Mouse (Mus musculus): ENCODE results near the gene Adgrl3. TPM values are rescaled to one million over a fixed set of nuclear protein-coding genes. Genes with fewer than 3 reads are reported as not detected.
A peak's percentile ranks its signal among the peaks of the same experiment; 100 is the strongest.

Adgrl3 gene
- total RNA-seq (2022): under 1 TPM; 0.35 to 0.58 (median 0.44) TPM

DNA sequence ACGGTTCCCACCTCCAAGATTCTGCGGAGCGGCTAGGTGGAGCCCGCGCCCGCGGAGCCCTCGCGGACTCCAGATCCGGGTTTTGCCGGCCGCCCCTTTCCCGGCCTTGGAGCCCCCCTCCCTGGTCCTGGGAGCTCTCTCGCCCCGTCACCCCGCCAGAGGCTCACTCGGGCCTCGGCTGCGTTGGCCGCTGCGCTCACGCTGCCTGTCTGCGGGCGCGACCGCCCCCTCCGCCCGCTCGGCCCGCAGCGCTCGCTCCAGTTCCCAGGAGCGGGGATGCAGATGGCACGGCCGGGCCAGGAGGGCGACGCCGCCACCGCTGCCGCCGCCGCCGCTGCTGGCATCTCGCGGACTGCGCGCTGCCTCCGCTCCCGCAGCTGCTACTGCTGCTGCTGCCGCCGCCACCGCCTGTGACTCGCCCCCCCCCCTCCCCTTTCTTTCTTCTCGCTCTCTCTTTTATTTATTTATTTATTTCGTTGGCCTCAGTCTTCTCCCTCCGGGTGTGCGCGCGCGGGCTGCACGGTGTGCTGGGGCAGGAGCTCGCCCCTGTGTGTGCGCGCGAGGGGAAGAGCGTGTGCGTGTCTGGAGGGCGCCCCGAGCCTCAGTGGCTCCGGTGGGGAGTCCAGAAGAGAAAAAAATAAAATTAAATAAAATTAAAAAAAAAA is at the start of gene Adgrl3:
Gene Adgrl3 (plus strand): TSS at position 549 of the 665 bp plus-strand sequence.
- DNase-seq (ENCODE audit: low spot score in 2 of 2): peak in 1 of 2 experiments; percentile 9

- DNase-seq (ENCODE audit: low spot score in 2 of 2): no peak
These were observed 772 bp upstream of the Adgrl3 start for GRCm38 (mm10) chr5:81019166-81019565.

DNA sequence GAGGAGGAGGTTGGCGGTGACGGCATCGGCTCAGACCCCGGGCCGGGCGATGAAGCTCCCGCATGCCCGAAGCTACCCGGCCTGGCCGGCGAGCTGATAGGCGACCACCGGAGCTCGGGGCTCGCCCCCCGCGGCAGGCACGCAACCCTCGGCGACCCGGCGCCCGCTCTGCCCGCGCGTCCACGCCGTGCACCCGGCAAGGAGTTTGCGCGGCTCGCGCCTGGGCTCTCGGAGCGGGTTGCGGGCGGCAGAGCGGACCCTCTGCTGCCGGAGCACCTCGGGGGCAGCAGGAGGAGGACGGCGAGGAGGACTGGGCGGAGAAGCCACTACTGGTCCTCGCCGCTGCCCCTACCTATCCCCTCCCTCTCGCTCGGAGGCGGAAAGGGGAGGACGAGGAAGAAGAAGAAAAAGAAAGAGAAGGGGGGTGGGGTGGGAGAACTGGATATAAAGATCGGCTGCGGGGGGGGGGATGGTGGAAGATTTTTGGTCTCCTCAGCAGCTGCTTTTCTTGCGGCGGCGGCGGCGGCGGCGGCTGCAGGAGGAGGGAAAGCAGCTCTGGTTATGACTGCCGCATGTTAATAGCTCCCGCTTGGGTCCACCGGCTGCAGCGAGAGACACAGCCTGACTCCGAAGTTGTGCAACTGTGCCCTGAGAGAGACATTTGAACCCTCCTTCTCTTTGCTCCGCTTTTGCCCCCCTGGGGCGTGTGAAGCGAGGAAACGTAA is 505 bp downstream of the Adgrl3 start:
- DNase-seq (ENCODE audit: low spot score in 2 of 2): no peak

DNA sequence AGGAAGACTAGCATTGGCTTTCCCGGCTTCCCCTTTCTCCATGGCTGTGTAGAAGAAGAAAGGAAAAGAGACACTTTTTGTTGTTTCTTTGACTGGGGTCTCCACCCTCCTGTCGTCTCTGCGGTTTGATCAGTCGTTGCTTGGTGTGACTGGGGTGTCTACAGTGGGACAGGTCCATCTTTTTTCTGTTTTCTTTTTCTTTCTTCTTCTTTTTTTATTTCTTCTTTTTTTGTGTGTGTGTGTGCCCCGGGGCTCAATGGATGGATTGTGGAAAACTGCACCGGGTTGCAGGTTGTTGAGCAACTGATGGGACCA is 1.0 kb downstream of the Adgrl3 start:
- no peak for DNase-seq (ENCODE audit: low spot score in 2 of 2)

GRCm38 (mm10) chr5:81021331-81021863 is 1.5 kb downstream of the Adgrl3 start:
- no peak for DNase-seq (ENCODE audit: low spot score in 2 of 2)

GRCm38 (mm10) chr5:81021864-81022305 is 1.9 kb downstream of the Adgrl3 start:
- DNase-seq (ENCODE audit: low spot score in 2 of 2): peak in 1 of 2 experiments; percentile 3

DNA sequence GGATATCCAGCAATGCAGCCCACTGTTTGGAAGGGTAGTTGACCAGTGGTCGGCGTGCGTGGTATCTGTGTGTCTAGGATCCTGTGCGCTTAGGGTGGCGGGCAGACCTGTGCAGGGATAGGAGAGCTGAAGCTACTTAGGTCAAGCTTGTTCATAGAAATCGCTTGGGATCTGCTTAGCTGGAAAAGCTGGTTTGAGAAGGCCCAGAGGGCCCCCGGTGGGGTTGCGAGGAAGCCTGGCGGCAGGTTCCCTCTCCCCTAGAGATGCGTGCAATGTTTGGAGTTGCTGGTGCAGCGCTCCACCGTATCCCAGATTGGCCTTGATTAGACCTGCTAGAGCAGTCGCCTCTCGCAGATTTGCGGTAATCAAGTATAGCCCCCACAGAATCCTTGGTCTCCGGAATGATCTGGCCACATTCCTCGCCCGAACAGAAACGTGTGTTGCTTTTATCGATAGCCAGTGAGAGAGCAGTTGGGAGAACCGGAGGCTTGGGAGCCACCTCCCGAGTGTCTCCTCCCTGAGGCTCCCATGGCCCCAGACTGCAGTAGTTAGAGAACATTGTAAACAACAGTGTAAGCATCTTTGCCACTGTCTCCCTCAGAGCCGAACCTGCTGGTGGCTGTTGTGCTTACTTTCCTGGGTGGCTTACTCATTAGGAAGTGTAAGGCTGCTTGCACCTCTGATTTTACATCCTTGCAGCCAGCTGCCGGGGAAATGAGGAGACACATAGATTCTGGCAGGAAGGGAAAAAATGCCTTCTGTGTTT is 2.6 kb downstream of the Adgrl3 start:
- DNase-seq (ENCODE audit: low spot score in 2 of 2): no peak

- no peak for DNase-seq (ENCODE audit: low spot score in 2 of 2)
These were observed 4.2 kb downstream of the Adgrl3 start for GRCm38 (mm10) chr5:81023923-81024715.

DNA sequence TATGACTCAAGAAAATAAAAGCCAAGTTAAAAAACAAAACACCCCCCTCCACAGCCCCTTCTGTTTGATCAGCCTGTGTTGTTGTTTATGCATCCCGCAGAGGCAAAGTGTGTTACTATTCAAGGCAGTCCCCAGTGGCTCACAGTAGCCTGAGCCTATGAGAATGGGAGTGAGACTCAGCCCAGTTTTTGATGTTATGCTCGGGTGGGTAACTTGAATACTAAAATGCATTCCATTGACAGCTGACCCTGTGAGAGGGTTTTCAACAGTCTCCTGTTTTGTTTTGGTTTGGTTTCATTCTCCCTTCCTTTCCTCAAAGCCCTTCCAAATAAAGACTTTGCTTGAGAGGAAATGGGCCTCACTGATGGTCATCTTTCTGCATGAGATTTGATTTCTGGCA is 8.9 kb downstream of the Adgrl3 start:
- no peak for DNase-seq (ENCODE audit: low spot score in 2 of 2)

DNA sequence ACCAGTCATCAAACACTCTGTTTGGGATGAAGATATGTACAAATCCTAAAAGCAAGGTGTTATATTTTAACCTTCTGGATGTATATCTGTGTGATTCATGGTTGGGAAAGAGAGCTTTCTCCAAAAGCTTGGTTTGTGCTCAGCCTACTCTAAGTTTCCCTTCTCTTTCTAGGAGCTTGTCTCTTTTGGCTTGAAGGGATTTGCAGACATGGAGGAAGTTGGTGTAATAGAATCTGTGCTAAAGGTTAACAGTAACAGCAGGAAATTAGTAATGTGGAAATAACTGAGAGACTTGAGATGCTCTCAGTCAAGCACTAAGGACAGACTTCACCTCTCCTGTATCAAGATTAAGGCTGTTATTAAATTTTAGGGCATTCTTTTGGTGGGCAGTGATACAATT is 17.2 kb downstream of the Adgrl3 start:
- DNase-seq (ENCODE audit: low spot score in 2 of 2): no peak

DNA sequence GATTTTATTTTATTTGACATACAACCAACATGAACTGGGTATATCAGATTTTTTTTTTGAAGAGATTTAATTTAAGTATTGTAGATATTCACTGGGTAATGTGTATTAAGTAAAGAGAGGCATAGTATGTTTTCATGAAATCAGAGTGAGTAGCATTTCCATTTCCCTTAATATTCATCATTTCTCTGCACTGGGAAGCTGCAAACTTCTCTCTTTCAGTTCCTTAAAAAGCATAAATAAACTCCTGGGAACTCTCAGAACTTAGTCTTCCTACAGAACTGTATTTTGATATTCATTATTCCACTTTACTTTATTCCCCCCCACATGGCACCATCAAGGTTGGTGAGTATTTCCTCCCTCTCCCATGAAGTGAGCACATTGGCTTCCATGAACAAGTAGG is 23.9 kb downstream of the Adgrl3 start:
- DNase-seq (ENCODE audit: low spot score in 2 of 2): no peak

GRCm38 (mm10) chr5:81046128-81046527 is 26.2 kb downstream of the Adgrl3 start:
- DNase-seq (ENCODE audit: low spot score in 2 of 2): no peak

DNA sequence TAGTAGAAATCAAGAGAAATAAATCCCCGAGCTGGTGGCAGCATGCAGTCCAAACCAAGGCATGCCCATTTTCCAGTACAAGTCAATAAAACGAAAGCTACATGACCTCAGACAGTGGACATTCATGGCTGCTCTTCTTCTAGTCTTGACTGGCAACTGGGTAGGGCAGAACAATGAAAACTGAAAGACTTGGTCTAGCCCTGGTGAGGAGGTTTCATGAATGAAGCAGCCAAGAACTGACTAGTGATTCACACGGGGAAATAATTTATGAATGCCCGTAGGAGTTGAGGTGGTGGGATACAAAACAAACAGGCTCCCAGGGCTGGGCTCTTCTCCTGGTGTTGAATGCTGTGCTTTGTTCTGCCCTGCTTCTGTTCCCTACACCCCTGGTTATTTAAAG is 34.7 kb downstream of the Adgrl3 start:
- no peak for DNase-seq (ENCODE audit: low spot score in 2 of 2)

GRCm38 (mm10) chr5:81055253-81055652 is 35.3 kb downstream of the Adgrl3 start:
- DNase-seq (ENCODE audit: low spot score in 2 of 2): no peak

DNA sequence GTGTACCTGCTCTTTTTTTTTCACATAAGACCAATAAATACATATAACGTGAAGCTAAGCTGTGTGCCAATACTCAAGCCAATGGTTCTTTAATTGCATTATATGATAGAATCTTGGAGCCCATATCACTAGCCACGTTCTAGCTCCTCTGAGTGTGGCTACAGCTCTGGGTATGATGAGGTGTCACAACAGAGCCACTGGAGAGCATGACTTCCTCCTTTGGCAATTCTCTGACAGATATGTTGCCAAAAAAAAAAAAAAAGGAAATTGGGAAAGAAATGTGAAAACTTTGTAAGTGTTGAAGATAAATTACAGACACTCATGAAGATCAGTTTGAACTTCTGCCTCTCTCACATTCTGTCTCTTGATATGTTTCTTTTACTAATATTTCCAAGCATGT is 38.2 kb downstream of the Adgrl3 start:
- DNase-seq (ENCODE audit: low spot score in 2 of 2): no peak

GRCm38 (mm10) chr5:81060950-81061349 is 41.0 kb downstream of the Adgrl3 start:
- DNase-seq (ENCODE audit: low spot score in 2 of 2): no peak

- DNase-seq (ENCODE audit: low spot score in 2 of 2): no peak
These were observed 41.4 kb downstream of the Adgrl3 start for GRCm38 (mm10) chr5:81061386-81061785.

DNA sequence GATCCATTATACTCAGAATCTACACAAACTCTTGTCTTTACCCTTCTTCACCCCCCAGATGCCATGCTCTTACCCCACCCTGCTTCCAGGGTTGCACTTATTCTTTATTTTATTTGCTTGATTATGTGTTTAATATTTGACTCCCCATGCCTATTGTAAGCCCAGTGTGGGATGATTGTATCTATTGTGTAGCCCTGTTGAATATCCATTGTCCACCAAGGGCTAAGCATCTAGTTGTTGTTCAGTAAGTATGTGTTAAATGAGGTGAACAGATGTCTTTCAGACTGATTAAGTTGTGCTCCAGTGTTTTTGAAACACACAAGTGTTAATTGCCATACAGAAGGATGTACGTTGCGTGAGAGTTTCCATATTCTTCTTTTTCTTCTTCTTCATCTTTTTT is 44.1 kb downstream of the Adgrl3 start:
- no peak for DNase-seq (ENCODE audit: low spot score in 2 of 2)

DNA sequence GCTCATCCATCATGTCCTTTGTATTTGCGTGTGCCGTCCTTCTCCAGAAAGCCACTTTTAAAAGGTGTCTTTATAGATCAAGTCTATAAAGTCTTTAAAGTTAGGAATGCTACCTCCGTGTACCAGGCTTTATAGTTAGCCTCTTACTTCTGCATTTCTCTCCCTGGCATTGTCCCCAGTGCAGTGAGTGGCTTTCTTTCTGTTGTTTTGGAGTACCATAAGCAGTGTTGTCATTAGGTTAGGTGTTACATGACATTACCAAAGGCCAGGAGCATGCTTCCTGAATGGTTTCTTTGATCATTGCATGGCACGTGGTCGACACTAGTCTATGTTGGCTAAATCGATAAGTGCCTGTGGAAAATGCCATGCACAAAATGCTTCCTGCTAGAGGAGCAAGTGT is 48.2 kb downstream of the Adgrl3 start:
- no peak for DNase-seq (ENCODE audit: low spot score in 2 of 2)

DNA sequence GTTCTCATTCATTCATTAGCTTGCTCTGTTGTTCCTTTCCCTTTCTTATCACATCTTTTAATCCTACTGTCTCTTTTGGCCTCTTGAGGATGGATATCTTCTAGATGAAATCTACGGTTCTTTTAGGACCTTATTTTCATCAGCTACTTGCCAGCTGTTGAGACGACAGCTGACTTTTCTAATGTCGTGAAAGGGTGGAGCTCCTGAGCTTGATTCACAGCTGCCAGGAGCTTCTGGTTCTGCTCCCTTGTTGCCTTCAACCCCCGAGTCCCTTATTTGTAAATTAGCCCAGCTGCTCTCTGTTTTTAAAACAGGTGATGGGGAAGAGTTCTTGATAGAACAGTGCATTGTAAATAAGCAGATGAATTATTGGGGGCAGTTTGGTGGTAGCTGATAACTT is 48.9 kb downstream of the Adgrl3 start:
- no peak for DNase-seq (ENCODE audit: low spot score in 2 of 2)

DNA sequence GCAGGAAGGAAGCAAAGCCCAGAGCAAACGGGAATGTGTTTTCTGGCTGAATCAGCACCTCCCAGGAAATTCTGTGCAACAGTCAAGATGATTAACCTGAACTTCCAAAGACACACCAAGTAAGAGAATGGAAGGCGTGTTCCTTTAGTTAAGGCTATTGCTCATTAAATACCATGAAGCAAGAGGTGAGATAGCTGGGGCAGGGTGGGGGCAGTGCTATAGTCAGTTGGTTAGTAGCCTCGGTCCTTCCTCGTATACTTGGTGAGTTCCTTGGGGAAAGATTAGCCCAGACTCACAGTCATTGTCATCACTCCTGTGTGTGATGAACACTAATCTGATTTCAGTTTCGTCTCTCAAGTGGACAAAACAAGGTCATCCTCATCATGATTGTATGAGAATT is 53.0 kb downstream of the Adgrl3 start:
- DNase-seq (ENCODE audit: low spot score in 2 of 2): no peak
